Mouse (Mus musculus) spleen, postnatal 4 days (tissue): ENCODE data around the gene Arf1.
"Not testable (repeated sequence)": the region's sequence is repeated elsewhere in the genome, so short reads cannot be mapped to it uniquely, and the experiment has no call there.

Source experiments
- DNase-seq, 2 experiments: peaks; one replicate each; pipeline ENCODE4 v3.0.0; 2022; ENCODE audit warnings: low spot score in 2 of 2

Gene Arf1

GRCm38 (mm10) chr11:59226787-59227603 lies 1.1 kb downstream of the Arf1 start:
- no peak for DNase-seq

DNA sequence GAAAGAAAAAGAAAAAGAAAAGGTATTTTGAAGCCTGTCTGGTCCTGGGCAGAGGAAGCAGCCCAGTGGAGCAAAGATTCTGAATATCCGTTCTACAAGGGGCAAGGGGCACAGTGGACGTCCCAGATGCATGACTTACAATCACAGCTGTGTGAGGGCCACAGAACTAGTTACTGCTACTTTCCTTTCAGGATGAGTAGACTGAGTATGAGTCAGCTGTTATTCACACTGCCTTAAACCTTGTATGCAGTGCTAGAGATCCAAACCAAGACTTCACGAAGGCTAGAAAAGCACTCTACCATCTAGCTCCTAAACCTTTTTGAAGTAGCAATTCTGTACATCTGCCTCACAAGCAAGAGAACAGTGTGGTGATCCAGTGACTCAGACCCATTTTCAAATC lies 1.8 kb downstream of the Arf1 start:
- no peak for DNase-seq

DNA sequence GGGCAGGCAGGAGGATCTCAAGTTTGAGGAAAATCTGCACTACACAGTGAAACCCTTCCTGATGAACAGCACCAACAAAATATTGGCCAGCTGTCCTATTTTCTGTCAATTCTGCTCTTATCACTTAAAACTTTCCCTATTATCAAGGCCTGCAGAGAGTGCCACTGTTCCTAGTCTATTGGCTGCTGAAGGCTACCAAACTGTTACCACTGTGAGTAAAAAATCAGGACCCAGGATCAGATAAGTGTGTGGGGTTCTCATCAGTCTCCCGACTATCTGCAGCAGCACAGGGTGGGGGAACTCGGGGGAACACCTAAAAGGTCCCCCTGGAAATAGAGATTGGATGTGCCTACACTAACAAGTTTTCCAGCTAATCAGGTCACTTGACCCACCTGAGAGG lies 2.9 kb downstream of the Arf1 start:
- no peak for DNase-seq

DNA sequence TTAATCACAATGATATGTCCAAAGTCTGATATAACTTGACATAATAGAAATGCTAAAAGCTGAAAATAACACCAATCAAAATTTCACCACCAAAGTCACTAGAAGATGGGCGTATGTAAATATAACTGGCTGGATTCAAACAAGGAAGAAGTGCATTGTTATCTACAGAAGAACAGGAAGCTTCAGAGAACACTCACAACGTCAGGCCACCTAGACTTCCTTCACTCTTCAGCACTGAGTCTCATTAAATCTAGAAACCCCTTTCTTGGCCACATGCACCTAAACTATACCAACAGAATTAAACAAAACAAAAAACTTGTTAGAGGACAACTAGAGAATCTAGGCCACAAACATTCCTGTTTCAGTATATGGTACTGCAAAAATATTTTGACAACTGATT lies 3.6 kb downstream of the Arf1 start:
- DNase-seq: no peak

- DNase-seq: no peak
Measured at GRCm38 (mm10) chr11:59224025-59224424, 4.0 kb downstream of the Arf1 start.

DNA sequence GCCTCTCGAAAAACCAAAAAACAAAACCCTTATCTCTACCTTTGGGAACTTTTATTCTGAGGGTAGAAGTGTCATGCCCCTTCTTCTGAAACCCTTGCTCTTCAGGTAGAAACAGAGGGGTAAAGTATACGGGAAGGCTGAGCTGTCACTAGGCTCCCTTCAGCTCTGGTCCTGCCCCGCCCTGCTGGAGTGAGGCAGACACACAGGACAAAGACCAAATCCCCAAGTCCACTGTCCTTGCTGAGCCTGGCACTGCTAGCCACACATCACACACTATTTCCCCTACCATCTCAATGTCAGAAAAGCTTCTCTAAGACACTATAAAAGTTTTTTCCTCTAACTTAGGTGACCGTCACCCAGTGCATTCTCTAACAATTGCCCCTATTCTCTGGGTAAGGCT lies 5.8 kb downstream of the Arf1 start:
- no peak for DNase-seq

GRCm38 (mm10) chr11:59221604-59222003 lies 6.5 kb downstream of the Arf1 start:
- DNase-seq: no peak

DNA sequence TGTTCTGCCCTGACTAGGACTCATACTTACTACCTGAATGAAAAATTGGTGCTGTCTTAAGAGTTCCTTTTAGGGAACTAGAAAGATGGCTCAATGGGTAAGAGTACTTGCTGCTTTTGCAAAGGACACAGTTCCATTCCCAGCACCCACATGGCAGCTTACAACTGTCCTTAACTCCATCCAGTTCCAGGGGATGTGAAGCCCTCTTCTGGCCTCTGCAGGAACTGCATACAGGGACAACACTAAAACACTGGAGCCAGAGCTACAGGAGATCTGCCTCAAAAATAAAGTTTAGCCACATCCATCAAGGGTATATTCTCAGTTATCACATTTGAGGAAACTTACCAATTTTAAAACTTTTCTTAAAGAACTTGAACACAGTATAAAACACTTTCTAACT lies 9.0 kb downstream of the Arf1 start:
- peak; percentile 52 to 78 for DNase-seq

GRCm38 (mm10) chr11:59218389-59218998 lies 9.6 kb downstream of the Arf1 start:
- DNase-seq: no peak

- no peak for DNase-seq
Measured at GRCm38 (mm10) chr11:59216955-59217354, 11.1 kb downstream of the Arf1 start.

DNA sequence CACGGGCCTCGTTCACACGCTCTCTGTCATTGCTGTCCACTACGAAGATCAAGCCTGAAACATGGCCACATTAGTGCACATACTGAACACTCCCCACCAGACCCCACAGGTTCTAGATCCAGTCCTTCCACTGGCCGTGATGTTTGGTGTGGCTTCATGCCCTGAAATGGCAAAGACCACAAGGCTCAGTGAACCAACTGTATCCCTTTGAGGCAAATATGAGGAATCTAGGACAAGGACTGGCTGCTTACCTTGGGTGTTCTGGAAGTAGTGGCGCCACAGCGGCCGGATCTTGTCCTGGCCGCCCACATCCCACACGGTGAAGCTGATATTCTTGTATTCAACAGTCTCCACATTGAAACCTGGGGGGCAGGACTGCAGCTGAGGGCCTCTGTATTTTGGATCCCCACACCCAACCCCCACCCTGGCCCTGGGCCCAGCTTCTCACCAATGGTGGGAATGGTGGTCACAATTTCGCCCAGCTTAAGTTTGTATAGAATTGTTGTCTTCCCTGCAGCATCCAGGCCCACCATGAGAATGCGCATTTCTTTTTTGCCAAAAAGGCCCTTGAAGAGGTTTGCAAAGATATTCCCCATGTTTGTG lies 15.1 kb downstream of the Arf1 start:
- DNase-seq: no peak

DNA sequence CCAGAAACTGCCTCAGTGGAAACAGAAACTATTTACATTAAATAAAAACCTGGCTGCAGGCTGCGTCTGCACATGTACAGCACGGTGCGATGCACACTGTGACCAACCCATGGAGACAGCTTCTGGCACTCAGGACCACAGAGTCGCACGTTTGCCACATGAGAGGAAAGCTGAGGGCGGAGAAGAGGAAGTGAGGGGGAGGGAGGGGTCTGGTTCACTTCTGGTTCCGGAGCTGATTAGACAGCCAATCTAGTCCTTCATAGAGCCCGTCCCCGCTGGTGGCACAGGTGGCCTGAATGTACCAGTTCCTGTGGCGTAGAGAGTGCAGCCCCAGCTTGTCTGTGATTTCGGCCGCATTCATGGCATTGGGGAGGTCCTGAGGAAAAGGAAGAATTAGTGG lies 15.8 kb downstream of the Arf1 start:
- peak; percentile 44 to 73 for DNase-seq

GRCm38 (mm10) chr11:59211561-59211960 lies 16.5 kb downstream of the Arf1 start:
- DNase-seq: not testable (repeated sequence)

DNA sequence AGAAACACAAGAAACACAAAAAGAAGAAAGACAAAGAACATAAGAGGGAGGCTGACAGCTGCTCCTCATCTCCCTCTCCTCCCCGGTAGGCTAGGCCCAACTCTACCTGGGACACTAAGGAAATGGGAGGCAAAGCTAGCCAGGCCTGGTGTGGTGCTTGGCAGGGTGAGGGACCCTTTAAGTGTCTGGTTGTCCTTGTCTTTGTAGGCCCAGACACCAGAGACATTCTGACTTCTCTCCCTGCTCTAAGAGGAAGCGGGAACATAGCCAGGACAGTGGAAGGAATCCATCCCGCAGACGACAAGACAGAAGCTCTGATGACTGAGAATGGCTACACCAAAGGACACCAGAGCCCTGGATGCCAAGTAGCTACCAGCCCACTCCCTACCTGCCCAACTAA lies 18.1 kb downstream of the Arf1 start:
- no peak for DNase-seq

DNA sequence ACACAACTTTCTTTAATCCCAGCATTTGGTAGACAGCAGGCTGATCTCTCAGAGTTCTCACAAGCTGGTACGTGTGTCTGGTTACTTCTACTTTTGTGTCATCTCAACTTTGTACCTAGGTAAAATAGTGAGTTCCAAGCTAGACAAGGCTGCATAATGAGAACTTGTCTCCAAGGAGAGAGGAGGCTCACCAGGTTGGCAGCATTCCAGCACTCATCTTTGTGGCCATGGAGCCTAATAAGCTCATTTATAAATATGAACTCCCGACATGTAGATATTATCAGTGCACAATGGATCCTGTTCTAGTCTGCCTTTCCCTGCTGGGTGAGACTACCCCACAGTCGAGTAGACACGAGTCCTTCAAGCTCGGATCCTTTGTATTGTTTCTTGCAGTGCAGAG lies 18.5 kb downstream of the Arf1 start:
- no peak for DNase-seq

GRCm38 (mm10) chr11:59209003-59209441 lies 19.0 kb downstream of the Arf1 start:
- DNase-seq: peak; percentile 78 to 88

GRCm38 (mm10) chr11:59208153-59208831 lies 19.8 kb downstream of the Arf1 start, which contains the start of gene 2310033P09Rik:
2310033P09Rik (plus strand) TSS chr11:59208321.
- DNase-seq: peak; percentile 91 to 96

DNA sequence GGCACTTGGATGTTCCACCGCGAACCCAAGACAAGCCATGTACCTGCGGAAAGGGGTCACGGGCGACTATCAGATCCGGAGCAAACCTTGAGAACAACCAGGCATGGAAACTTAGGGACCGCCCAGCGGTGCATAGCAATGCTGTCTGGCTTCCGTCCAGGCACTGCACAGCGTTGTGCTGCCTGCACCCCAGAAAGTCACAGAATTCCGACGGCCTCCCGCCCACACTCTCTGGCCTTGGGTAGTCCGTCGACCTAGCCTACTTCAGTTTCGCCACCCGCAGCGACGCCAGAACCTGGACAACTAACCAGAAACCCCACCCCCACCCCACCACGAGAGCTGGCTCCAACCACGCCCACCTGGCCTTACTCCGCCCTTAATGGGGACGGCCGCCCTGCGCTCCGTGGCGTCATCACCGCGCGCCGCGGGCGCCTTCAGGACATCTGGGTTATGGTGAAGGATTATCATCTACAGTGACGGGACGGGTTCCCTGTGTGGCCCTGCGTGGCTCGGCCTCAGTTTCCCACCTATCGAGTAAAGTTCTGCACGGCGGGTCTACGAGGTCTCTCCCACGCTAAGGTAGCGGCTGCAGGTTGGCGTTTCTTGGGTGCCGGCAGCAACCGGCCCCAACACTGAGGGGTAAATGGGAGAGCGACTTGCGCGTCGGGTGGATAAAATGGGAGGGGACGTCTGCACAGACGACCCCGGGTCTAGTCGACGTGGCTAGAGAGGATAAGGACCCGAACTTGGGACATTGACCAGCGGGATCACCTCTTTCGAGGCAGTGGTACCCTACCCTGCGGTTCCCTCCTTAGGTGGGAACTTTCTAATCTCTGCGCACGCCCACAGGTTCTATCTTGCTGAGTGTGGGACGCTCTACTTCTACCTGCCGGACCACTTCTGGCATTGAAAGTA lies 25.7 kb downstream of the Arf1 start, which contains the start of gene Mrpl55:
TSS of gene Mrpl55 (plus strand) at position 406 of the 915 bp plus-strand sequence.
- peak; percentile 94 to 98 for DNase-seq

DNA sequence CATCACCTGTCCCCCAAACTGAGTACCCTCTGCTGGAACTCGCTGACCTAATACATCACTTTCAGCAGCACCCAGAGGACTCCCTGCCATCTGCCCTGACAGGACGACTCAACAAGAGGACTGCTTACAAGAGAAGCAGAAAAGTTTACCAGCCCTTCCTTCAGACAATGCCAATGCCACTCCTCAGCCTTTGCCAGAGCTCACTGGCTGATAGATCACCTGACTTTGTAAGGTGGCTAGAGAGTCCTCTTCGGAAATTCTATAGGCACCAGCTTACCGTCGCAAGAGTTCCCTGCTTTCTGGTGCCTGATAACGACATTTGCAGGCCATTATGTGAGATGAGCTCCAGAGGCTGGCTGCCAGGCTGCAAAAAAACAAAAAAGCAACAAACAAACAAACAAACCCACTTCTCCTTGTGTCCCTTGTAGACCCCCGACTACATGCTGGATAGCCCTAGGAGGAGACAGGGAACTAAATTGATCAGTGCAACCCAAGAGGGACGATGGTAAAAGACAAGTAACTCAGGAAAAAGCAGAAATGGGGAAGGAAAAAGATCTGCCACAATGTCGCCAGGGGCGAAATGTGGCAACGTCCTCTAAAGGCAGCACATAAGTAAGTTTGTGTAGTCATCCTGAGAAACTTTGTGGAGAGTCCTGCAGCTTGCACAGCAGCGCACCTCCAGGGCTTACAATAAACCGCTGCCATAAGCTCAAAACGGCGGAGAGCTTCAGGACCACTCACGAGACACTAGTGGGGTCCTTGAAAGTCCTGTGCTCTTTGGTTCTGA lies 26.7 kb downstream of the Arf1 start:
- peak in 1 of 2 experiments; percentile 61 for DNase-seq

- no peak for DNase-seq
Measured at GRCm38 (mm10) chr11:59196230-59196629, 31.8 kb downstream of the Arf1 start.
